Mouse (Mus musculus) heart, adult 2 months (tissue): ENCODE measurements at regions not wholly inside any gene's neighbourhood (a gene's known extent, or its start where the extent isn't known, plus 50 kb on each side); places are given as distances from the start of the nearest gene placed in this dataset.

Source experiments
- DNase-seq, 2 experiments: peaks; one replicate each; pipeline ENCODE4 v3.0.0; 2021
- H3K27ac ChIP-seq: fragments of 200-600 bp; 2 replicates; pipeline ENCODE4 v1.8.1; 2022
- H3K27me3 ChIP-seq: fragments of 200-500 bp; 2 replicates; pipeline ENCODE4 v1.6.1; 2012; ENCODE audit warnings: mild to moderate bottlenecking, low read length, inconsistent platforms, mixed read lengths; ENCODE audit not compliant: control insufficient read depth, insufficient read depth
- H3K36me3 ChIP-seq: fragments of 200-500 bp; 2 replicates; pipeline ENCODE4 v1.6.1; 2012; ENCODE audit warnings: low read length, inconsistent platforms; ENCODE audit not compliant: control insufficient read depth, insufficient read depth
- H3K4me1 ChIP-seq: fragments of 200-500 bp; 2 replicates; pipeline ENCODE4 v1.6.1; 2011; ENCODE audit warnings: low read length; ENCODE audit not compliant: control insufficient read depth, insufficient read depth
- H3K4me3 ChIP-seq: fragments of 200-600 bp; 2 replicates; pipeline ENCODE4 v1.8.1; 2022
- H3K79me2 ChIP-seq: fragments of 200-500 bp; replicated peaks from 2 replicates; pipeline ENCODE4 v1.6.1; 2012; ENCODE audit warnings: mild to moderate bottlenecking, inconsistent platforms, low read length, moderate library complexity, mixed read lengths; ENCODE audit not compliant: control insufficient read depth, insufficient read depth
- H3K9ac ChIP-seq: fragments of 200-500 bp; 2 replicates; pipeline ENCODE4 v1.6.1; 2012; ENCODE audit warnings: low read depth, mild to moderate bottlenecking, control low read depth, inconsistent platforms, low read length, mixed read lengths
- CTCF ChIP-seq: fragments of 200-600 bp; IDR thresholded peaks from 2 replicates; pipeline ENCODE4 v1.8.1; 2022; ENCODE audit warnings: antibody characterized with exemption, mild to moderate bottlenecking, moderate library complexity
- EP300 ChIP-seq: fragments of 200-500 bp; IDR thresholded peaks from 2 replicates; pipeline ENCODE4 v1.6.1; 2011; ENCODE audit warnings: low read depth, low read length, control low read depth; ENCODE audit not compliant: insufficient read depth
- POLR2A ChIP-seq: fragments of 200-500 bp; IDR thresholded peaks from 2 replicates; pipeline ENCODE4 v1.6.1; 2011; ENCODE audit warnings: mild to moderate bottlenecking, low read depth, low read length, control low read depth; ENCODE audit not compliant: insufficient read depth
- WGBS: fragments of 180-500 bp; shearing (Covaris S2); methylation state at CpG from one replicate; pipeline ENCODE4 v1.1.7; 2018; 5-methylcytosine and 5-hydroxymethylcytosine counted together
- intact Hi-C: fragments of 180-260 bp; cut with DNase I; formaldehyde crosslinking; loops from one replicate; pipeline ENCODE4 v1.15.1; 2025

DNA sequence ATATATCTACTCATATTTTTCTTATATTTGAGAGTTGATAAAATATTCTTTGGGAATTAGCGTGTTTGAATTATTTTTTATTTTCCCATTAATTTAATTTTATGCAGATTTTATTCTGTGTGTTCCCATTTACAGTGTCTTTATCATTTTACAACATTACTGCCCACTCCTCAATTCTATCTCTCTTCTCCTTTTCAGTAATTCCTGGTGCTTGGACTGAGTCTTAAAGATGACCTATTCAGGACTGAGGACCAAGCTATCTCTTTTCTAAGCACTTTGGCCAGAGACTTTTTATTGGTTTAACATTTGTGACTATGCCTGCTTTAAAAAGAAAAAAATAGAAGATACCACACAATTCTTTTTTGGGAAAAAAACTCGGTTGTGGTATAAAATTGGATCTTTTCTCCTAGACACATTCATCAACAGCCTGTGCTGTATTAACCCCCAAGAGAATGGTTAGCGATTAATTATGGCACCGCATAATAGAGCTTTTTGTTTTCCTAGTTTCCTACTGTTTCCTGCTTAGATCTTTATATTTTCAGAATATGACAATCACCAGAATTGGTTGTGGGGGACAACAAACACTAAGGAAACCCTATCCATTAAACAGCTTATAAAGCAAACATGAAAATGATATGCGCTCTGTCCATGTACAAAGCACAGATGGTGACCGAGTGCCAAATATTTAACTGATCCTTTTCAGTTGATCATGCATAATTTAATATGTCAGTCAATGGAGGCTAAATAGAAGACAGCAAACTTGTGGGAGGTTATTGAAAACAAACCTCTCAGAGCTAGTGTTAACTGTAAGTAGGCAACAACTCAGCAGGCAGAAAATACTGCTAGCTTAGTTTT, 286.3 kb downstream of the Slitrk6 start:
- 76% methylated on average over 6 of the region's 6 CpGs for WGBS
- Histone ChIP-seq H3K4me3 (no peak overlapping the region), H3K36me3 (no peaks in the 10 kb centered on the region), H3K79me2 (no peaks in the 10 kb centered on the region), H3K9ac (no peak overlapping the region), H3K27me3 (no peaks in the 10 kb centered on the region), H3K4me1 (no peaks in the 10 kb centered on the region), H3K27ac (no peak overlapping the region)
- TF ChIP-seq CTCF (no peak), POLR2A (no peak), EP300 (no peak)
- intact Hi-C loops, result no loop called here
- no peak for DNase-seq
